Mouse (Mus musculus): ENCODE results near the gene Prkab2. TPM values are rescaled to one million over a fixed set of nuclear protein-coding genes. Genes with fewer than 3 reads are reported as not detected.
A peak's percentile ranks its signal among the peaks of the same experiment; 100 is the strongest.

Gene Prkab2
- polyA plus RNA-seq, 1 experiment from 2014 or later, result 5.8 TPM

- no peak for DNase-seq (ENCODE audit: low spot score)
- peaks cover 63% of the 10 kb centered on the region for H3K27me3 ChIP-seq (ENCODE audit: low read depth, poor library complexity, severe bottlenecking)
- WGBS, result 21% methylated on average over 5 of the region's 5 CpGs
- peaks cover 28% of the 10 kb centered on the region for H3K4me1 ChIP-seq
- peak overlapping the region; percentile 49 for H3K4me3 ChIP-seq
- no peaks in the 10 kb centered on the region for H3K9me3 ChIP-seq (replicated peaks)
- H3K36me3 ChIP-seq, result no peaks in the 10 kb centered on the region
- H3K27ac ChIP-seq, result no peak overlapping the region
Measured at GRCm38 (mm10) chr3:97682576-97682975, 24.6 kb downstream of the Prkab2 start.

GRCm38 (mm10) chr3:97683560-97684195 is 25.7 kb downstream of the Prkab2 start:
- no peaks in the 10 kb centered on the region for H3K9me3 ChIP-seq (replicated peaks)
- no peaks in the 10 kb centered on the region for H3K36me3 ChIP-seq
- peaks cover 28% of the 10 kb centered on the region for H3K4me1 ChIP-seq
- H3K4me3 ChIP-seq, result peak overlapping the region; percentile 25; the same call in 1 of the 2 replicates
- DNase-seq (ENCODE audit: low spot score), result peak; percentile 40
- WGBS, result 7% methylated on average over 16 of the region's 16 CpGs
- peaks cover 63% of the 10 kb centered on the region for H3K27me3 ChIP-seq (ENCODE audit: low read depth, poor library complexity, severe bottlenecking)
- H3K27ac ChIP-seq, result no peak overlapping the region

- Histone ChIP-seq H3K9me3 (replicated peaks) (no peaks in the 10 kb centered on the region), H3K27me3 (ENCODE audit: low read depth, poor library complexity, severe bottlenecking) (peaks cover 48% of the 10 kb centered on the region), H3K27ac (no peak overlapping the region), H3K4me3 (no peak overlapping the region), H3K4me1 (peaks cover 29% of the 10 kb centered on the region), H3K36me3 (no peaks in the 10 kb centered on the region)
- 87% methylated on average over 4 of the region's 4 CpGs for WGBS
- no peak for DNase-seq (ENCODE audit: low spot score)
Measured at GRCm38 (mm10) chr3:97686372-97687117, 28.6 kb downstream of the Prkab2 start.

GRCm38 (mm10) chr3:97689289-97689688 is 31.3 kb downstream of the Prkab2 start:
- Histone ChIP-seq H3K9me3 (replicated peaks) (no peaks in the 10 kb centered on the region), H3K27me3 (ENCODE audit: low read depth, poor library complexity, severe bottlenecking) (peaks cover 23% of the 10 kb centered on the region), H3K36me3 (no peaks in the 10 kb centered on the region), H3K27ac (no peak overlapping the region), H3K4me3 (no peak overlapping the region), H3K4me1 (peaks cover 13% of the 10 kb centered on the region)
- WGBS, result 72% methylated on average over 2 of the region's 2 CpGs
- DNase-seq (ENCODE audit: low spot score), result no peak

- 49% methylated on average over 7 of the region's 7 CpGs for WGBS
- Histone ChIP-seq H3K9me3 (replicated peaks) (no peaks in the 10 kb centered on the region), H3K27ac (no peak overlapping the region), H3K27me3 (ENCODE audit: low read depth, poor library complexity, severe bottlenecking) (0 out of 2 replicates have a peak, but pooled peaks cover 11% of the 10 kb centered on the region), H3K4me3 (no peak overlapping the region), H3K4me1 (peaks cover 12% of the 10 kb centered on the region), H3K36me3 (no peaks in the 10 kb centered on the region)
- DNase-seq (ENCODE audit: low spot score), result no peak
Measured at GRCm38 (mm10) chr3:97690590-97690989, 32.6 kb downstream of the Prkab2 start.

- Histone ChIP-seq H3K4me3 (no peak overlapping the region), H3K4me1 (peaks cover 12% of the 10 kb centered on the region), H3K27ac (no peak overlapping the region), H3K27me3 (ENCODE audit: low read depth, poor library complexity, severe bottlenecking) (0 out of 2 replicates have a peak, but pooled peaks cover 4% of the 10 kb centered on the region), H3K9me3 (replicated peaks) (no peaks in the 10 kb centered on the region), H3K36me3 (no peaks in the 10 kb centered on the region)
- no peak for DNase-seq (ENCODE audit: low spot score)
- WGBS, result 77% methylated on average over 12 of the region's 12 CpGs
Measured at GRCm38 (mm10) chr3:97691443-97692017, 33.5 kb downstream of the Prkab2 start.

- Histone ChIP-seq H3K4me1 (peaks cover 12% of the 10 kb centered on the region), H3K27me3 (ENCODE audit: low read depth, poor library complexity, severe bottlenecking) (no peaks in the 10 kb centered on the region), H3K4me3 (no peak overlapping the region), H3K36me3 (no peaks in the 10 kb centered on the region), H3K9me3 (replicated peaks) (no peaks in the 10 kb centered on the region), H3K27ac (no peak overlapping the region)
- DNase-seq (ENCODE audit: low spot score), result no peak
- 87% methylated on average over 6 of the region's 6 CpGs for WGBS
Measured at GRCm38 (mm10) chr3:97693806-97694205, 35.8 kb downstream of the Prkab2 start.

- Histone ChIP-seq H3K4me1 (no peaks in the 10 kb centered on the region), H3K36me3 (no peaks in the 10 kb centered on the region), H3K9me3 (replicated peaks) (no peaks in the 10 kb centered on the region), H3K27ac (no peak overlapping the region), H3K4me3 (no peak overlapping the region), H3K27me3 (ENCODE audit: low read depth, poor library complexity, severe bottlenecking) (no peaks in the 10 kb centered on the region)
- DNase-seq (ENCODE audit: low spot score), result no peak
- WGBS, result 84% methylated on average over 9 of the region's 9 CpGs
Measured at GRCm38 (mm10) chr3:97696866-97697265, 38.9 kb downstream of the Prkab2 start.

GRCm38 (mm10) chr3:97697291-97697690 is 39.3 kb downstream of the Prkab2 start:
- Histone ChIP-seq H3K27ac (no peak overlapping the region), H3K4me1 (no peaks in the 10 kb centered on the region; the same call in 1 of the 2 replicates), H3K36me3 (no peaks in the 10 kb centered on the region), H3K9me3 (replicated peaks) (no peaks in the 10 kb centered on the region), H3K4me3 (no peak overlapping the region), H3K27me3 (ENCODE audit: low read depth, poor library complexity, severe bottlenecking) (no peaks in the 10 kb centered on the region)
- no peak for DNase-seq (ENCODE audit: low spot score)
- WGBS, result 81% methylated on average over 9 of the region's 9 CpGs

GRCm38 (mm10) chr3:97699061-97699460 is 41.1 kb downstream of the Prkab2 start:
- DNase-seq (ENCODE audit: low spot score), result no peak
- Histone ChIP-seq H3K27me3 (ENCODE audit: low read depth, poor library complexity, severe bottlenecking) (no peaks in the 10 kb centered on the region), H3K4me1 (no peaks in the 10 kb centered on the region; the same call in 1 of the 2 replicates), H3K36me3 (no peaks in the 10 kb centered on the region), H3K9me3 (replicated peaks) (no peaks in the 10 kb centered on the region), H3K27ac (no peak overlapping the region), H3K4me3 (no peak overlapping the region)
- WGBS, result 79% methylated on average over 3 of the region's 3 CpGs

GRCm38 (mm10) chr3:97701198-97701597 is 43.2 kb downstream of the Prkab2 start:
- Histone ChIP-seq H3K4me1 (no peaks in the 10 kb centered on the region; the same call in 1 of the 2 replicates), H3K36me3 (no peaks in the 10 kb centered on the region), H3K9me3 (replicated peaks) (no peaks in the 10 kb centered on the region), H3K27ac (no peak overlapping the region), H3K4me3 (no peak overlapping the region), H3K27me3 (ENCODE audit: low read depth, poor library complexity, severe bottlenecking) (no peaks in the 10 kb centered on the region)
- DNase-seq (ENCODE audit: low spot score), result no peak
- 59% methylated on average over 3 of the region's 3 CpGs for WGBS

- Histone ChIP-seq H3K4me3 (no peak overlapping the region), H3K36me3 (no peaks in the 10 kb centered on the region), H3K4me1 (no peaks in the 10 kb centered on the region; the same call in 1 of the 2 replicates), H3K27ac (no peak overlapping the region), H3K27me3 (ENCODE audit: low read depth, poor library complexity, severe bottlenecking) (no peaks in the 10 kb centered on the region), H3K9me3 (replicated peaks) (no peaks in the 10 kb centered on the region)
- DNase-seq (ENCODE audit: low spot score), result no peak
- 94% methylated on average over 11 of the region's 11 CpGs for WGBS
Measured at GRCm38 (mm10) chr3:97702448-97703080, 44.6 kb downstream of the Prkab2 start.

- no peaks in the 10 kb centered on the region for H3K9me3 ChIP-seq (replicated peaks)
- no peaks in the 10 kb centered on the region; the same call in 1 of the 2 replicates for H3K4me1 ChIP-seq
- H3K36me3 ChIP-seq, result no peaks in the 10 kb centered on the region
- no peaks in the 10 kb centered on the region for H3K27me3 ChIP-seq (ENCODE audit: low read depth, poor library complexity, severe bottlenecking)
- 90% methylated on average over 3 of the region's 3 CpGs for WGBS
- no peak for DNase-seq (ENCODE audit: low spot score)
- H3K4me3 ChIP-seq, result no peak overlapping the region
- no peak overlapping the region for H3K27ac ChIP-seq
Measured at GRCm38 (mm10) chr3:97705508-97705907, 47.5 kb downstream of the Prkab2 start.

Data from limb, embryonic 10.5 days (tissue).